Mouse (Mus musculus): ENCODE data around the gene Agbl4.

The Agbl4 gene

GRCm38 (mm10) chr4:111443906-111444615, 1046.6 kb downstream of the Agbl4 start:
- in situ Hi-C loops (cut with MboI, MseI): no loop called here

GRCm38 (mm10) chr4:111444616-111445160, 1047.2 kb downstream of the Agbl4 start:
- in situ Hi-C loops (cut with MboI, MseI): no loop called here

DNA sequence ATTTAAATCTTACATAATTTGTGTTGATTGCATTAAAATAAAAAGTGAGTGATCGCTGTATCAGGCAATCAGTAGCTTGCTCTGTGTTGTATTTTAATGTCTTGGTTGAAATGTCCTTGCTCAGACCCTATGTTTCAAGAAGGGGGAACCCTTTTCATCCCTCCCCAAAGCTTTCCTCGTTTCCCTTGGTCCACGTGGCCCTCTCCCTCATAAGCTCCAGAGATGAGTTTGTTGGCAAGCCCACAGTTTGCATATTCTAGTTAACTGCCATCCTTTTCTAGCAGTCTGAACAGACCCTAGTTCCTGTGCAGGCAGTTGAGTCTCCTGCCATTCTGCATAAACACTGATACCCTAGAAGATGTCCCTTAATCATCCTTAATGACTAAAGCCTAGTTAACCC, 1050.5 kb downstream of the Agbl4 start:
- in situ Hi-C loops (cut with MboI, MseI): no loop called here

DNA sequence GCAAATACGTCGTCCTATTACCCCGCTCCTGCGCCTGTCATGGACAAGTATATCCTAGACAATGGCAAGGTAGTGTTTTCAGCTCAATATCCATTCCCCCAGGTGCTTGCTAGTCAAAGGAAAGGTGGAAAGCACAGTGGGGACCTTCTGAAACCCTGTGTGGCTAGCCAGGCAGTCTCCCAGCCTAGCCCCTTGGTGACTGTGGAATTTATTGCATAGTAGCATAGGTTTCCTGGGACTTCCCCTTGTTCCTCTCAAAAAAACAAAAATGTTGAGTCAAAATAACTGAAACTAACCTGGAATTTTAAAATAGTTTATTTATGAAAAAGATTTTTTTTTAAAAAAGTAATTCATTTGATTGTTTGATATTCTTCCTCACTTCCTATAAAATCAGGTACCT, 1051.1 kb downstream of the Agbl4 start:
- in situ Hi-C loops (cut with MboI, MseI): no loop called here

GRCm38 (mm10) chr4:111449442-111450199, 1052.2 kb downstream of the Agbl4 start:
- in situ Hi-C loops (cut with MboI, MseI): no loop called here

- in situ Hi-C loops (cut with MboI, MseI): no loop called here
Observed at GRCm38 (mm10) chr4:111451283-111451918, 1053.9 kb downstream of the Agbl4 start.

- in situ Hi-C loops (cut with MboI, MseI): no loop called here
Observed at GRCm38 (mm10) chr4:111452192-111452591, 1054.7 kb downstream of the Agbl4 start.

DNA sequence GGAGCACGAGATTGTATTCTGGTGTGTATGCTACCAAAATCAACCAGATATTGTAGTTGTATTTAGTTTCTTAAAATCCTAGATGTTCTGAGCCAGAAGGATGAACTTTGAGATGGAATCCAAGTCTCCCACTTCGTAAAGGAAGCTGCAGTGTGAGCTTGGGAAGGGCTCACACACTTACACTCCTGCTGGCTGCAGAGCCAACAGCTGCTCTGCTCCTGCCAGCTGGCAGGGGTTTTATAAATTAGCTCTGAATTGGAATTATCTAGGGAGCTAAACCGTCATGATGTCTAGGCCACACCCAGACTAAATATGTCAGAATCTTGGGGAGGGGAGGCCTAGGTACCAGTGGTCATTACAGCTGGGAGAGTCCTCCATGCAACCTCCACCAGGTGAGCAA, 1055.8 kb downstream of the Agbl4 start:
- in situ Hi-C loops (cut with MboI, MseI): no loop called here

GRCm38 (mm10) chr4:111455621-111456020, 1058.2 kb downstream of the Agbl4 start:
- in situ Hi-C loops (cut with MboI, MseI): no loop called here

GRCm38 (mm10) chr4:111457568-111457967, 1060.1 kb downstream of the Agbl4 start:
- in situ Hi-C loops (cut with MboI, MseI): no loop called here

DNA sequence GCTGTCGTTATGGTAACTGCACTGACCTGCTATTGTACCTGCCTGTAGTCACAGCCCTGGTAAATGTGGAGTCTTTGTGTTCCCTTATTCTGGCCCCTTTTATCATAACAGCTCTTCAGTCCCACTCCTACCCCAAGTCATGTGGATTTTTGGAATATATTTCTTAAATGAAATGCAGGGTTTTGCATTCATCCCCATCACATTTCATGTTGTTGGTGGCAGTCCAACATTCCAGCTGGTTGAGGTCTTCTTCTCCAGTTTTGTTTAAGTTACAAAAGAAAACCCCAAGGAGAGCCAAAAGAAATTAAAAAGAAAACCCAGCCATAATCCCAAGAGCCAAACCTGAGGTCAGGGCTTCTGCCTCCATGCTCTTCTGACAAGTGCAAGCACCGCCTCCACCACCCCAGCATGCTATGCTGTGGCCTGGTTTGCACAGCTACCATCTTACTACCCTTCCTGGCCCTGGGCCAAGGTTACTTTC, 1069.9 kb downstream of the Agbl4 start:
- in situ Hi-C loops (cut with MboI, MseI): no loop called here

DNA sequence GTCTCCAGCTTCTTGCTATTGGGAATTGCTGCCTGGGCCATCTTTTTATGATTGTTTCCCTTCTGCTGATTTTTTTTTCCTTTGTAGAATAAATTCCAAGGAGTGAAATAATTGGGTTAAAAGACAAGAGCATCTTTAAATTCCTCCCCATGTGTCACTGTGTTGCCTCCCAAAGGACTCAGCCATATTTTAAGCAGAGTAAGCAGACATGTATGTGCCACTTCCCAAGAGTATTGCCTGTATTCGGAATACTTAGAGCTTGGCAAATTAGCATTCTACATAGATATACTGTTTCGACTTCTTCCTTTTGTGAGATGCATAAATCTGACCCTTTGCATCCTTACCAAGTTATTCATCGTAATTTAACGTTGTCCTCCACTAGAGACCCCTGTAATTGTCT, 1070.3 kb downstream of the Agbl4 start:
- in situ Hi-C loops (cut with MboI, MseI): no loop called here

GRCm38 (mm10) chr4:111469847-111470246, 1072.4 kb downstream of the Agbl4 start:
- in situ Hi-C loops (cut with MboI, MseI): no loop called here

DNA sequence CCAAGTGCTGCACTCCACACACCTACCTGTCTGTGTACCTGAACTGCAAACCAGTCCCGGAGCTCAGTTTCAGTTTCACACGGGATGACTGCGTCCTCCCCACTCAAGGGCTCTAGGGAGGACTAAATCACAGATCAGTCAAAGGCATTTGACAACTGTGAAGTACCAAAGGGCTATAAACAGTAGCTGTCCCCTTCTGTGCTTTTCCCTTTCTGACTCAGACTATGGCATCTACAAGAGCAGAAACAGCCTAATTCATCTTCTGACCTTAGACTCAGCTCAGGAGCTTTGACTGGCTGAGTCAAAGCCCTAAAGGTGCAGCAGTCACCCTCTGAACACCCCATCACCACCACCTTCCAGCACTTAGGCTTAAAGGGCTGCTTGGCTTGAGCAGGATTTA, 1074.3 kb downstream of the Agbl4 start:
- in situ Hi-C loops (cut with MboI, MseI): no loop called here

DNA sequence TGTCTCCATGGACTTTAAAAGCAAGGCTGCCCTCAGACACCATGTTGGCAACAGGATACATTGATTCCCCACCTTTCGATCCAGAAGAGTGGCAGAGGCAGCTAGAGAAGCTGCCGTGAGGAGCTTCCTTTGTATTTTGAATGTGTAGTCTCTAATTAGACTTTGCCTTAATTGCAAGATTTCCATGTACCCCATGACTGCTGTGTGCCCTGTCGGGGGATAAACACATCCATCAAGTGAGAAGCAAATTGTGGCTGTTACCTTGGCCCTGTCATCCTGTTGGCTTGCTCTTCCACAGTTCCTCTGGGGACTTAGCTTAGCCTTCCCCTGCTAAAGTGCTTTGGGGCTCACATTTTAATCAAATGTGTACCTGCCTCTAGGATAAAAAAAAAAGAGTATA, 1075.0 kb downstream of the Agbl4 start:
- in situ Hi-C loops (cut with MboI, MseI): no loop called here

DNA sequence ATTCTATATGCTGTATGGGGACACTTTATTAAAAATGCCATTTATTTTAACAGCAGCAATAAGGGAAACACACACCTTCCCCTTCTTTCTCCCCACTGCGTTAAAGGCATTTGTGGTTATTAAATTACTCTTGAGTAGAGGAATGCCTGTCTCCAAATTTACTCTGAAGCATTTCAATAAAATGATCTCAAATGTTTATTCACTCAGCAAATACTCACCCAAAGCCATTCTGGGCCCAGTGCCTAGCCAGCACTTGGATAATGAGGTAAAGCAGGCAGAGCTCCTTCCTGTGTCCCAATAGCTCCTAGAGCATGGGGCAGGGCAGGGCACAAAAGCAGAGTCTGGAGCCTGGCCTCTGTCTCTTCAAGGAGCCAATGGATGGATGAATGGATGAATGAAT, 1075.6 kb downstream of the Agbl4 start:
- in situ Hi-C loops (cut with MboI, MseI): no loop called here

DNA sequence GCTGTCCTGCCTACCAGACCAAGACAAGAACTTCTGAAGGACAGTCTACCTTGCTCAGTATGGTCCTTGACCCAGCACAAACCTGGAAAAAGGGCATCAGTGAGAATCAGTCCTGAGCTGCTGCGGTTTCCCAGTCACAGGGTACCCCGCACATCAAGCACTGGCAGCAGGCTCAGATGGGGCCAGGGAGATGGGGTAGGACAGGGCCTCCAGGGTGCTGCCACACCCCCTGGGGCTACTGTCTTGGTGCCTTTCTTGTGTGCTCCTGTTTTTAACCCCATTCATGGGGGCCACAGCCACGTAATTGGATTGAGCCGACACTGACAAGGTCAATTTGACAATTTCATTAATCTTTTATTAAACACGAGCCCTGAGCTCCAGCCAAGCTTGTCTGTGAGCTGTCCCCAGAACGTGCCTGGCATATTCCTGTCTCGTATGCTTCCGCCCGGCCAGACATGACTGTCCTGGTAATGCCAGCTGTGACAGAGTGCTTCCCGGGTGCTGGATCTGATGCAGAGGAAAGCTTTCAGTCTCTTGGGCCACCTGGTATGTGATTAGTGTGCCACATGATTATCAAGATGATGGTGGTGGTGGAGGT, 1078.0 kb downstream of the Agbl4 start:
- in situ Hi-C loops (cut with MboI, MseI): loop anchor here (25.0 kb wide), 1 partner anchor 1438 kb away; no protein-coding TSS in a partner anchor

- in situ Hi-C loops (cut with MboI, MseI): loop anchor here (25.0 kb wide), 1 partner anchor 1440 kb away; no protein-coding TSS in a partner anchor
Observed at GRCm38 (mm10) chr4:111477507-111477906, 1080.0 kb downstream of the Agbl4 start.

DNA sequence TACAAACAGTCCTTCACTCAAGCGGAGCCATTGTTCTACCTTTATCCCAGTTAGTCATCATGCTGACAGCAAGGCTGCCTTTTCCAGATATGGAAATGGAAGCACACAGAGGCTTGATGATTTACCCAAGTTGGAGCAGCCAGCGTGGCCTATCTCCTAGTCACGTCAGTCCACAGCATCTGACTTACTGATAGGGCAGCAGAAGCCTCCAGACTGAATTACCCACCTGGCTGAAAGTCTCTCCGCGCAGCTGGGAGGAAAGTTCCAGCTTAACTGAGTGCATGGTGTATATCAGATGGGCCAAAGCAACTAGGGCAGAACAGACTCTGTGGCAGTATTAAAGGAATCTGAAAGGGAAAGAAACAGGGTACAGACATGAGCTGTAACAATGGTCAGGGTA, 1086.0 kb downstream of the Agbl4 start:
- in situ Hi-C loops (cut with MboI, MseI): loop anchor here (25.0 kb wide), 1 partner anchor 1446 kb away; no protein-coding TSS in a partner anchor

- in situ Hi-C loops (cut with MboI, MseI): loop anchor here (25.0 kb wide), 1 partner anchor 1448 kb away; no protein-coding TSS in a partner anchor
Observed at GRCm38 (mm10) chr4:111485189-111485588, 1087.7 kb downstream of the Agbl4 start.

DNA sequence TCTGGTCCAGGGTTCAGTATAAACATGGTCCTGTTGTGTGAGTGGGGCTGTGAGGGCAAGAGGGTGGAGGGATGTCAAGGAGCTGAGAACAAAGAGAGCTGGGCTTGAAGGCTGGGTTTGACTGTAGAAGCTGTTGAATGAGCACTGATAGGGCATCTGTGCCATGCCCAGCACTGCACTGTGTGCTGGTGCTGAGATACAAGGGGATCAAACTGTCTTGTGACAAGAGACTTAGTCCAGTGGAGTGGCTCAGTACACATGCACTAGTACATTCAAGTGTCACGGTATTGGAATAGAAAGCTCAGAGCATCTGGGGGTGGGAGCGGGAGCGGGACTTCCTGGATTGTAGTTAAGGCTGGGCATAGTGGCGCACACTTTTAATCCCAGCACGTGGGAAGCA, 1088.7 kb downstream of the Agbl4 start:
- in situ Hi-C loops (cut with MboI, MseI): loop anchor here (25.0 kb wide), 1 partner anchor 1449 kb away; no protein-coding TSS in a partner anchor

All from T-helper 2 cell (primary cell).